Mouse (Mus musculus) layer of hippocampus, postnatal 25 days (tissue): ENCODE data around the gene Hadha. TPM values are rescaled to one million over a fixed set of nuclear protein-coding genes. Genes with fewer than 3 reads are reported as not detected.

ENCODE experiments used
- DNase-seq, 2 experiments: peaks; one replicate each; pipeline ENCODE4 v3.0.0; 2022; ENCODE audit warnings: mixed read lengths in 2 of 2, low spot score in 1 of 2; ENCODE audit errors: extremely low spot score in 1 of 2
- total RNA-seq, 2 experiments: library from RNA; stranded (reverse); gene quantifications; 2 replicates each; pipeline ENCODE4 v1.2.3; 2021

The Hadha gene
- total RNA-seq, 2 experiments from 2014 or later = 69.9 to 73.9 TPM

GRCm38 (mm10) chr5:30155395-30155792, 432 bp upstream of the Hadha start:
- no peak for DNase-seq

GRCm38 (mm10) chr5:30154013-30154412, 949 bp downstream of the Hadha start:
- DNase-seq = no peak

GRCm38 (mm10) chr5:30153222-30153621, 1.7 kb downstream of the Hadha start:
- DNase-seq = no peak

DNA sequence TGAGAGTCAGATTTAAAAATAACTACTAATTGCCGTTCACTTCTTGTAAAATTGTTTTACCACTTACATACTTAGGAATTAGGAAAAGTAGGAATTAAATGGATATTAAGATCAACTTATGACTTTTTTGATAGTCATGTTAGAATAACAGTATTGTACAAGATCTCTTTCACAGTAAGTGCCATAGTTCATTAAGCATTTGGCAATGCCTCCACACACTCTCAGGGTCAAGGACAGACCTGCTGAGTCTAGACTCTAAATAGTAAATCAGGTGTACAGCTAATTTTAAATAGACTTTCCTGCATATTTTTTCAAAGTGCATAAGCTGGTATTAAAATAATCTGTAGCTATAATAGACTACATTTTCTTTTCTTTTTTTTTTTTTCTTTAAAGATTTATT, 2.5 kb downstream of the Hadha start:
- no peak for DNase-seq

- DNase-seq = no peak
These were observed 3.0 kb downstream of the Hadha start for GRCm38 (mm10) chr5:30152007-30152406.

DNA sequence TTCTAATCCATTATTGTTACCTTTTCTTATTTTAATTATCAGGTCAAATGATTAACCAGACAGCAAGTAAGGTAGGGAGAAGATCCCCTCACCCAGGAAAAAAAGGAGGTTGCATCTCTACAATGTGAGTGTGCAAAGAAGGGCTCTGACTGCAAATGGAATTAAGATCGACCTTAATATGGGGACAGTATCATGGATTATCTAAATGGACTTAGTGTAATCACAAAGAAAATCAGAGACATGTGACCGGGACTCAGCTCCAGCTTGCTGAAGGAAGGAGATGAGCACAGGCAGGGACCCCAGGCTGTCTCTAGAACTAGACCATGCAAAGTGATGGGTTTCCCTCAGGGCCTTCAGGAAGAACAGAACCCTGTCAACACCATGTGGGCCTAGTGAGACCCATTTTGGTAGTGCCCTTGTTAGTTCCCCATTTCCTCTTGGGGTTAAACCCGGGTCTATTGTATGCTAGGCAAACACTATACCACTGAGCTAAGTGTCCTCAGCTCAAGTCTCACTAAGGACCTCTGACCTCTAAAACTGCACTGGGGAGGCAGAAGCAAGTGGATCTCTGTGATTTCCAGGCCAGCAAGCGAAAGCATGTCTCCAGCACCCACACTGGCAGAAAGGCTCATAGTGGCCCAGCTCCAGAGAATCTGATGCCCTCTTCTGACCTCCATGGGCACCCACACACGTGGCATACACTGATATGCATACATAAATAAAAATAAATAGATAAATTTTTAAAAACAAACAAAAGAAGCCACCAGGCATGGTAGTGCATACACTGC, 6.6 kb downstream of the Hadha start:
- no peak for DNase-seq

GRCm38 (mm10) chr5:30146526-30146925, 8.4 kb downstream of the Hadha start:
- no peak for DNase-seq

DNA sequence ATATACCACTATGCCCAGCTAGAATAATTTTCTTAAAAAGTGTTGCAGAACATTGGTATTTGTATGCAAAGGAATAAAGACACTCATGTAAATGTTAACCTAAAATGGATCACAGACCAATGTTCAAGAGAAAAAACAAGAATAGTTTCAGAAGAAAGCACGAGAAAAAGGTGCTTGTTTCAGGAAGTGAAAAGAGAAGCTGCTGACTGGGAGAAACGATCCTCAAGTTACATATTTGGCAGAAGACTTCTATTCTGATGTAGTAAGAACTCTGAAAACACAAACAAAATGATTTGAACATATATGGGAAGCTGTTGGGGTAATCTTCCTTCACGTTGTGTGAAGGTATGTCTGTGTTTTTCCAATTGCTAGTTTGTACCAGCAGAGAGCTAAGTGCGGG, 16.8 kb downstream of the Hadha start:
- no peak for DNase-seq

DNA sequence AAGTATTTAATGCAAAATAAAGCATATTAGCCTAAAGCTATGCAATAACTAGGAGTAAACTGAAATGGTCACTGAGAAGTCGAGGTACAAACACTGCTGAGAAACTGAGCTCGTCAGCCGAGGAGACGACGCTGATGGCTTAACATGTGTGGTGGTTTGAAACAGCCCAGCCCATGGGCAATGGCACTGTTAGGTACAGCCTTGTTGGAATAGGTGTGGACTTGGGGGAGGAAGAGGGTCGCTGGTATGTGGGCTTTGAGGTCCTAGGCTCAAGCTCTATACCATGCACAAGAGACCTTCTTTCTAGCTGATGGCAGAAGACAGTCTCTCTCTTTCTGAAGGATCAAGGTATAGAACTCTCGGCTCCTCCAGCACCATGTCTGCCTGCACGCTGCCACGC, 17.7 kb downstream of the Hadha start:
- DNase-seq = no peak

- no peak for DNase-seq
These were observed 19.2 kb downstream of the Hadha start for GRCm38 (mm10) chr5:30135711-30136231.

- DNase-seq = no peak
These were observed 22.8 kb downstream of the Hadha start for GRCm38 (mm10) chr5:30132173-30132572.

GRCm38 (mm10) chr5:30131246-30131645, 23.7 kb downstream of the Hadha start:
- no peak for DNase-seq

GRCm38 (mm10) chr5:30128680-30129079, 26.3 kb downstream of the Hadha start:
- DNase-seq = no peak

- DNase-seq = no peak
These were observed 26.9 kb downstream of the Hadha start for GRCm38 (mm10) chr5:30127921-30128597.

DNA sequence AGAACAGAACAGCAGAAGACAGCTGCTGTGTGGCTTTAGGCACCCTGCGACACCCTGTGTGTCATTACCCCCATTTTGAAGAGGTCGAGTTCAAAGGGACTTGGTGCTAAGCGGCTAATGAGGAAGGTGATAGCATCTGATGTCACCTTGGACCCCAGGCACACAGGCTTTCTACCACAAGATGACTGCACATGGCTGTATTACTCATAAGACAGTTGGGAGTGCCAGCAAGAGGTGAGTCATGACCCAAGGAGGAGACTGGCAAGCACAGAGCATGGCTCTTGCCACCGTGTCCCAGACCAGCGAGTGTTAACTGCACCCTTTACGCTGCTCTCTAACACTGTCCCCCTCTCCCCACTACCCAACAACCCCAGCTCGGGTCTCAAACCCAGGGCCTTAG, 28.2 kb downstream of the Hadha start:
- DNase-seq = no peak

GRCm38 (mm10) chr5:30125587-30125986, 29.4 kb downstream of the Hadha start:
- DNase-seq = no peak

DNA sequence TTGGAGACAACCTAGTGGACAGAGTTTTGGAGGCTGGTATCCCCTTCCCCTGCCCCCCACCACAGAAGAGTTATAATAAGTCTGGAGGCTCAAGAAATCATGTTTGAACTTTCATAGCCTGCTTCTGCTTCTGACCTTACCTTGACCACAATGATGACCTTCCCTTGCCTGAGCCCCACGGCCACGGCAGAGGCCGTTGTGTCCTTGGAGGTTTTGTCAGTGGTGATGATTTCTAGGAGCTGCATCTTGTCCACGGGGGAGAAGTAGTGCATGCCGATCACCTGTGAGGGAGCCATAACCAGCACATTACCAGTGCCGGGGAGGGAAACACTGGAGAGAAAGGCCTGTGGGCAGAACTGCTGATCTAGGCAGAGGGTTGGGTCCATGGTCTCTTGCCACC, 32.5 kb downstream of the Hadha start:
- no peak for DNase-seq

DNA sequence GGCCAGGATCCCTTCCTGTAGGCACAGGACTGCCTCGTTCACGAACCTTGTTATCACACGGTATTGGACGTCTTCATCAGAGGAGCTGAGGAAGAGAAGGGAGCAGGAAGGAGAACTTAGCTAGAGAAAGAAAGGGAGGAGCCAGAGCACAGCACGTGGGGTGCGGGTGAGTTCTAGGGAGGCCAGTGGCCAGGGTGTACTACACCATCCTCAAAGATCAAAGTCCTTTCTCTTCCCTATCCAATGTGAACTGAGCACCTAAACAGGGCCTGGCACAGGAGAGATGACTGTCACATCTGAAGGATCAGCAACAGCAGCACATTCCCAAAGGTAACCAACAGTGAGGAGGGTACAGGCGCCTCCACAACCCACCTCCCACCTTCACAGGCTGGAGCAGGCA, 34.9 kb downstream of the Hadha start:
- no peak for DNase-seq

DNA sequence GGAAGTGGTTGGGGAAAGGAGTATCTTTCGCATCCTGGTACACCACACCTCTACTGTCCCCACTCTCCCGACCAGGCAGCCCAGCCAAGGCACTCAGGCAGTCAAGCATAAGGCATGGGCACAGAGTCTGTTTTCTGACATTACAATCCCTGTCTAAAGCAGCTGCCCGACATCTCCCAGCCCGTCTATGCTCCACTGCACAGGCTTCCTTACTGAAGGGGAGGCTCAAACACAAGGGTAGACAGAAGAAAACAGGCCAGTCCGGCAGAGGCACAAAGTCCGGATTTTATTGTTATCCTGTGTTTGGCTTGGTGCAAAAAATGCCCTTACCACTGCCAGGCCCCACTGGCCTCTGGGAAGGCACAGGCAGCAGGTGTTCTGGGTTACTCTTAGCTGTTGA, 35.8 kb downstream of the Hadha start:
- no peak for DNase-seq

- no peak for DNase-seq
These were observed 36.9 kb downstream of the Hadha start for GRCm38 (mm10) chr5:30118018-30118417.

- DNase-seq = no peak
These were observed 39.2 kb downstream of the Hadha start for GRCm38 (mm10) chr5:30115718-30116117.

- no peak for DNase-seq
These were observed 40.2 kb downstream of the Hadha start for GRCm38 (mm10) chr5:30114761-30115140.
